Mouse (Mus musculus): ENCODE data around the gene Fgfr2.

Gene Fgfr2

DNA sequence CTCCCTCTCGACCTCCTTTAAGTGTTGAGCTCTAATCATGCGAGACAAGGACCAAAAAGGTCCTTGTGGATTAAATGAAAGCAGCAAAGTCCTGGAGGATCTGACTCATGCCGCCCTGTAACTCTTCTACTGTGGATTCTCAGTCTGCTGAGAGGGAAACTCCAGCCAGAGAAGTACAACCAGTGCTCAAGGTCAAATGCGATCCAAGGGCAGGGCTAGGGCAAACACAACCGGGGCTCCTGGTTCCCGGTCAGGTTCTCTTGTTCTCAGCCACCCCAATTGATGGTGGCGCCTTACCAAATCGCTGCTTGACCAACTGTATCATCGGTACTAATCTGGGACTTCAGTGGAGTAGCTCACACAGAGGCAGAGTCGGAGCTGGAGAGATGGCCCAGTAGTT lies 322.3 kb downstream of the Fgfr2 start:
- DNase-seq (ENCODE audit: low spot score), result no peak

DNA sequence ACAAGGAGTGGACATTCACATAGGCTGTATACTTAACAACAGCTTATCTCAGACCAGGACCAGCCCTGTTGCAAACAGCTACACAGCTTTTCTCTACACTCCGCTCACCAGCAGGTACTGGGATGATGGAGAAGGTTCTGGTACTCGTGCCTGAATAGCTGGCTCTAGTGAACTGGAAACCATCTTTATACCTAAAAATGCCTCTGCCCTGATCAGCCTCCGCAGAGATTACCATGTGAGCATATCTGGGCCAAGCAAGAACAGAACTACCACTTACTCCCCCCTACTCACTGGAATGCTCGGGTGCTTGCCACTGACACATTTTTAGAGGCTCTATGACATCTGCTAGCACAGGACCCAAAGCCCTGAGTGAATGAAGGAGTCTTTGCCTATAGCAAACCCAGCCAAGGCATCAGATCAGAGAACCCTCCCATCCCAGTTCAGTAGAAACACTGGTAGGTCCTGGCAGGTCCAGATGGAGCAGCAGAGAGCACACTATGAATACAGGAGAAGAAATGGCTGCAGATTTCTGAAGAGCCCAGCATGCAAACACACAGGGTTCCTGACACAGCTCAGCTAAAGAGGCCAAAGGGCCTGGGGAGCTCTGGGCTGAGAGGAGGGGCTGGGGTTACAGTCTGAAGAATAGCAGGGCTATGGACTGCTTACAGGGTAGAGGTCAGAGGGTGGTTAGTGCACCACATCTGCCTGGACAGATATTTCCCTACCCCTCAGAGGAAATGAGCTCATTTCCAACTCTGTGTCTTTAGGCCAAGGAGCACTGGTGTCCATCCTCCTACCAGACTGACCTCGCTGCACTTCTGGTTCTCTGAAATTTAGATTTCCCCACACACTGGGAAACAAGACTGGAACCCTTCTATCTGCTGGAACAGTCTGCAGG lies 323.8 kb downstream of the Fgfr2 start:
- DNase-seq (ENCODE audit: low spot score), result no peak

DNA sequence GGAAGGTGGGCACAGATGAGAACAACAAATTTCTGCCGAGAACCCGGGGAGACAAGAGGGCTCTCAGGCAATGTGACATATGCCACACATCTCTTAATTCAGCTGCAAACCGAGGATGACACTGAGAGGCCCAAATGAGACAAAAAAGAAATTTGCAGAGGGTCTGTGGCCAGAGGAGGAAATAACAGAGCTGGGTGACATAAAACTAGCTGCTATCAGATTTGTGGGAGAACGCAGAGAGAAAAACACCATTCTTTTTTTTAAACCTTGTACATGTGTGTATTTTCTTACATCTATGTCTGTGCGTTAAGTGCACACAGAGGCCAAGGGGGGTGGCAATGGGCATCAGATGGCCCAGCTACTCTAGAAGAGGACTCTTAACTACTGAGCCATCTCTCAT lies 328.0 kb downstream of the Fgfr2 start:
- no peak for DNase-seq (ENCODE audit: low spot score)

DNA sequence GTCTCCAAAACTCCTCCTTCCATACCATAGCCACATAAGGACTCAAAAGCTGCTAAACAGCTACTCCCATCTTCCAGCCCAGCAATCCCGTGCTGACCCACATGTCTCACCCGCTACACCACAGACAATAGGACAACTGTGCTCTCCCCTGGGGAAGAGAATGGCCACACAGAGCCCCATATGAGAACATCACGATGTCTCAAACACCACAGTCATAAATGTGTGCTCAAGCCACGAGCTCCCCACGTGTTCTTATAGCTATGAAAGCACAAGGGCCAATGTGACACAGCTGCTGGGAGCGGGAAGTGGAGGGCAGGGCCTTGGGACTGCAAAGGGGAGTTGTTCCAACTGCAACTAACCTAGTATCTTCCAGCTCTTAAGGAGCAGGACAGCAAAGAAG lies 329.7 kb downstream of the Fgfr2 start:
- no peak for DNase-seq (ENCODE audit: low spot score)

DNA sequence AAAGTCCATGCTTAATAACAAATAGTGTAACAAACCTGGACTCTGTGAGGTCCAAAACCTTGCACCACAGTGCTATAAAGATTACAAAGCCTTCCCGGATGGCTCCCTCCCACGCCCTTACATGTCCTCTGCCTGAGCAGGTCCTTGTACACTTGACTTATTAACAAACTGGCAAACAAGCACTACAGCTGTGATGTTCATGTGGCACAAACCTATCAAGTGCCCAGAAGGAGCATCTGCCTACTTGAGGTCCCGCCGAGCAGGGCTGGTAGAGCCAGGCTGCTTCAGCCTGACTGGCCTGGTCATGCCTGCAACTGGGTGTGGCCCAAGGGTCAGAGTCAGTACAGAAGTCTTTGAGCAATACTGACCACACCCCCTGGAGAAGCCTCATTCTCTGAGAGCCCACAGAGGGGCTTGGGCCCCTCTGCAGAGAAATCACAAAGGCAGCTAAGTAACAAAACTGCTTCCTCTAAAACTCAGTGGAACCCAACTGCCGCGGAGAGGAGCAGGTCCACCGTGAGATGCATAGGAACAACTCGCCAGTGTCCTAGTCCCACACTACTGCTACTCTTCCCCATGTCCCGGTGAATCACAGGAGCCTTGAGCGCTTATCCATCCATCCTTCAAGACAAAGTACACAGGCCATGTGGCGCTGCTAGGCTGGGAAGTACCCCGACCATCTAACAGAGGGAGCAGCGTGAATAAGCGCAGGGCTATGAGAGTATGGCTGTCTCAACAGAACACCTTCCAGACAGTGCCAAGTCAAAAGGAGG lies 332.5 kb downstream of the Fgfr2 start:
- DNase-seq (ENCODE audit: low spot score), result no peak

DNA sequence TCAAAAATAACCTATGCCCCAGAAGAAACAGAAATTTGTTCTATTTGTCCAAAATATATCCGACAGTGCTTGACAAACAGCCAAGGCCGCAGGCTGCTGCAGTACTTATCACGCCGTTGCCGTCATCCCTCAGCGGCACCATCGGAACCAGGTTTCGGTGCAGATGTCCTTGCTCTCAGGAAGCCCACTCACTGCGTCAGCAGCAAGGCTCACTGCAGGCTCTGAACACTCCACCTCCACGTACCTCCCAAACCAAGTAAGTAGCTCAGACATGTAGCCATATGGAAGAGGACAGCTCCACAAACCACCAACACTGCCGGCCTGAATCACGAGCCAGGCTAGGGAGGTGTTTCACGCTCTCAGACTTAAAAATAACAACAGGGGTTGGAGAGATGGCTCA lies 334.3 kb downstream of the Fgfr2 start:
- no peak for DNase-seq (ENCODE audit: low spot score)

DNA sequence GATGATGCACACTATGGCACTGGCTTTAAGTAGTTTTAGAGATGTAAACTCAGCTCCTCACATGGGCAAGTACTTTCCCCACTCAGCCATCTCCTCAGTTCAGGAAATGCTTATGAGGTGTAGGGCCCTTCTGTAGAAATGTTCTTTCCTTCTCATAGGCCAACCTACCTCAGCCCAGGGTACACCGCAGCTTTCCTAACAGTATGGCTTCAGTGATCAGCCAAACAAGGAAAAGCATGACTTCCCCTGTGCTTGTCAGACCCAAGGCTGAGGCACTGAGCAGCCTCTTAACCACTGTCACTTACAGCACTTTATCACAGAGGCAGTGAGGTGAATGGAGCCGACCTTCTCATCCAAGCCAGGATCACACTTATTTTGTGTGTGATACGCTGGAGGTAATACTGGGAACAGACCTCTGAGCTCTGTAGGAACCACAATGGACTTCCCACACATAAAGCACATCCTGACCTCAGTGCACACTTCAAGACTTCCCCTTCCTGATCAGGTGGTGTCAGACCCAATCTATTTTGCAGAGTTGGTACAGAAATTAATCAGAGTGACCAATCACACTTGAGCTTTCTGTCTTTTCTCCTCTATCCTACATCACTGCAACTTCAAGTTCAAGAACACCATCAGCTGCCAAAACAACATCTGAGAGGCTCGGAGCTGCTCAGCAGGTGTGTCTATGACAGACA lies 335.5 kb downstream of the Fgfr2 start:
- no peak for DNase-seq (ENCODE audit: low spot score)

DNA sequence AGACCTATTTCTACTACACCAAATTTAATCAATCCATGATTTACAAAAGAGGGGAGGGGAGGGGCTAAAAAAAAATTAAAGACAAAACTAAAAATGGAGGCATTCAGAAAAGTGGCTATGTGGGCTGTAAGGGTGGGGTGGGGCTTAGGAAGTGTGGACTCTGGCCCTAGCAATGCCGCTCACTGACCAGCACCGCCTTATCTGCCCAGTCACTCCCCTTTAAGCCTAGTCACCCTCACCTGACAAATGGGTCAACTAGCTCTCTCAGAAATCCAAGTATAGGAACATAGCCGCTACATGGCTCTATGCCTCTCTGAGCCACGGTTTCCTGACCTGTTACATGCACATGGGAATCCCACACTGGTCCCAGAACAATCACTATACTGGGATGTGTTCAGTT lies 336.1 kb downstream of the Fgfr2 start:
- no peak for DNase-seq (ENCODE audit: low spot score)

DNA sequence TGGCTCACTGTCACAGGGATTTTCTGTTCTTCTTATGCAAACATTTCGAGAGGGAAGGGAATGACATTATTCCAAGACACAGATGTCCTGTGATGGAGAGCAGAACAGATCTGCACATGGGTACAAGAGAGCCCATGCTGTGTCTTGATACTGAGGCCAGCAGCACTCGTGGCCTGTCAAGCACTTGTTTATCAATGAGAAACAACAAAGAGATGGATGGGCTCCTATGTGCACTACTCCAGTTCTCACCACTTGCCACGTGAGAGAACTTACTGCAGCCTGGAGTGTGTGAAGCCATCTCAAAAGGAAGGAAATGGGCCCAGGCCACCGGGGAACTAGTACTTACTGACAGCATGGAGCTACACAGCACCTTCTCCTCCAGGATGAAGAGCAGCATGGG lies 336.6 kb downstream of the Fgfr2 start:
- DNase-seq (ENCODE audit: low spot score), result no peak

DNA sequence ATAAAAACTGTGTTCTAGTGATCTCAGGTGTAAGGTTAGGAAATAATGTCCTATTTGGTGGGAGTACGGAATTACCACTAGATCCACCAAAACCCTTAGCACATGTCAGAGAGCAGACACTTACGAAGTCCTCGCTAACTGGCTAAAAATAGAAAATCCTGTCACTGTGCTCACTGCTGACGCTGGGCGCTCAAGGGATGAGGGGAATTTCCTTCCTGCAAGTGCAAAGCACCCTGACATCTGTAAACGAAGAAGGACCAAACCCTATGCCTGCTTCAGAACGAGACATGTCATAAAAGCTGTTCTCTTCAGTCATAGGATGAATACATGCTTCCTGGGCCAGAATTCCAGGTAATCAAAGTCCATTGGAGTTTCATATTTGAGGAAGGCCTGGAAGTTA lies 337.1 kb downstream of the Fgfr2 start:
- DNase-seq (ENCODE audit: low spot score), result no peak

DNA sequence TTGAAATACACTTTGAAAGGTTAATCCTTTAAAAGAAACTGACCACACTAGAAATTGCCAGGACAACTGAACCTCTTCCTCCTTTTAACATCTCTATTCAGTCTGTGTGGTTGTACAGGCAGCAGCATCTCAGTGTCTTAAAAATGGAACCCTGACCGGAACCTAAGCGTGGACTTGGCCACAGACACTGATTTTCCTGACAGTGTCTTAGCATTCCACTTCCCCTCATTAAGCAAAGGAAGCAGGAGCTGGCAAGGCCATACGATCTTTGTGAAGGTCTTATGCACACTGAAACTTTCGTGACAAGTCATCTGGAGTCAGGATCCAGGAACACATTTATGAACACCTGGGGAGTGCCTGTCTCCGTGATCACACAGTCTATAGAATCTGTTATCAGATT lies 339.0 kb downstream of the Fgfr2 start:
- no peak for DNase-seq (ENCODE audit: low spot score)

DNA sequence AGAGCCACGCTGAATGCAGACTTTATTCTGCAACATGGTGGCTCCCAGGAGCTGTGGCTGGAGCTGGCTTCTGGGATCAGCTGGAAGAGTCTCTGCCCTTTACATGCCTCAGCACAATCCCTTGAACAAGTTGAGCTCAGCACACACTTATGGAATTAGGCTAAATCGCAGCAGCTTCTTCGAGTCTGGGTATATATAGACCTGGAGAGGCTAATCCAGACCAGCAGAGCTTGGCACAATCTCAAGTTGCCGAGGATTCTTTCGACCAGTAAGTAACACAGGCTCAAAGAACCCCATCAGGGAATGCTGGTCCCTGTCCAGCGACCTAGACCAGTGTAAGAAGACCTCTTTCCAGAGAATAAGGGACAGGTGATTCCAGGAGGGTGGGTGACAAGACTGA lies 341.3 kb downstream of the Fgfr2 start:
- DNase-seq (ENCODE audit: low spot score), result no peak

DNA sequence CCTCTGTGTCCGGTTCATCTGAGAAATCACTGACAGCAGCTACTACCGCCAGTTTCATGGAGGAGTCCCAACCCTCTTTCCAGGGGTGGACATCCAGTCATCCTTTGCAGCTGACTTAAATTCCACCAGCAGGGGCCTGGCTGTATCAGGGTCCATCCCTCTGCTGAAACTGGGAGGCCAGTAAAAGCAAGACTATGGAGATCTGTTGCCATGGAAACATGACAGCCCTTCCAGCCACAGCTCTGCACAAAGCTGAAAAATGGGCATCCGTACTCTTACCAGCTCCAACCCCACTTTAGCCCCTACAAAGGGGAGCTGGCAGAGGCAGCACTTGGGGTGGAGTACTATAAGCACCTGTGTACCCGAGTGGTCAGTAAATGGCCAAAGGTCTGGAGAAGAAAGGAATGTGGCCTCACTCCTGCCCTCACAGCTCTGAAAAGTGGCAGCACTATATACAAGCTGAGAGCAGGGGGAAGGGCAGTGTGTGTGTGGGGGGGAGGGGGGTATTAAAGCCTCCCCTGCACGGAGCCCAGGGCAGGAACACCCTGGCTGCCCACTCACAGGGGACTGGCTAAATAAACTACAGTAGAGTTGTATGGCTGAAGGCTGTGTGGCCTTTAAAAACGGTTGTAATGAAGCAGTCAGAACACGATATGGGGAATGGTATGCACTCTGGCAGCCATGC lies 341.9 kb downstream of the Fgfr2 start:
- DNase-seq (ENCODE audit: low spot score), result no peak

DNA sequence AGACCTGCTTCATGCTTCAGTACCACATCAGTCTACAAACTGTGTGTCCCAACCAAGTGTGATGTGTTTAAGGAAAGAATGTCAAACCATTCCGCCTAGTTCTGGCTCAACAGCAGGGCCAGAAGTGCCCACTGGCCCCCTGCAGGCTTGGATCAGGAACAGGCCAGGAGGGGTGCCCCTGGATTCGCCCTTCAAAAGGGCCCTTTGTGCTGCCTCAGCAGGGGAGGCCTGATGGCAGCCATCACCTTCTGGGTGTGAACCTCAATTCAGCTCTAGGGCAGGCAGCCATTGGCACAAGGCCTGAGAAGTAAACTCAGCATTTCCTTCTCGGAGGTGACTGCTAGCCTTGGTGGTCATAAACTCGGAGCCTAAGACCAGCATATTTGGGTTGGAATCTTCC lies 342.5 kb downstream of the Fgfr2 start:
- no peak for DNase-seq (ENCODE audit: low spot score)

DNA sequence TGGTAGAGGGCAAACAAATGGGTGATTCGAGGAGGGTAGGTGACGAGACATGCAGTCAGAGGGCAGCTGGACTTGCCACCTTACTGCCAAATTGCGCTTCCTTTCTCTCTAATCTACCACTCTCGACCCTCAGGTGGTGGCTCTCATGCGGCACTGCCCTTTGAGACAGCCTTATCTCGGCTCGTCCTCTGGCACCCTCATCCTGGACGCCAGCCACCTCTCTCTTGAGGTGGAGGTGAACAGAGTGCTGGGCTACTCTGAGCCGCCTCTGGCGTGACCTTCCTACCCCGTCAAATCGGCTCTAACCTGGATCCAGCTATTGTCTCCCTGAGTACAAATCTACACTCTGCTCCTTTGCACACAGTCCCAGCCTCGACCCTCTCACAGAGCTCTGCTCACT lies 344.5 kb downstream of the Fgfr2 start:
- DNase-seq (ENCODE audit: low spot score), result no peak

DNA sequence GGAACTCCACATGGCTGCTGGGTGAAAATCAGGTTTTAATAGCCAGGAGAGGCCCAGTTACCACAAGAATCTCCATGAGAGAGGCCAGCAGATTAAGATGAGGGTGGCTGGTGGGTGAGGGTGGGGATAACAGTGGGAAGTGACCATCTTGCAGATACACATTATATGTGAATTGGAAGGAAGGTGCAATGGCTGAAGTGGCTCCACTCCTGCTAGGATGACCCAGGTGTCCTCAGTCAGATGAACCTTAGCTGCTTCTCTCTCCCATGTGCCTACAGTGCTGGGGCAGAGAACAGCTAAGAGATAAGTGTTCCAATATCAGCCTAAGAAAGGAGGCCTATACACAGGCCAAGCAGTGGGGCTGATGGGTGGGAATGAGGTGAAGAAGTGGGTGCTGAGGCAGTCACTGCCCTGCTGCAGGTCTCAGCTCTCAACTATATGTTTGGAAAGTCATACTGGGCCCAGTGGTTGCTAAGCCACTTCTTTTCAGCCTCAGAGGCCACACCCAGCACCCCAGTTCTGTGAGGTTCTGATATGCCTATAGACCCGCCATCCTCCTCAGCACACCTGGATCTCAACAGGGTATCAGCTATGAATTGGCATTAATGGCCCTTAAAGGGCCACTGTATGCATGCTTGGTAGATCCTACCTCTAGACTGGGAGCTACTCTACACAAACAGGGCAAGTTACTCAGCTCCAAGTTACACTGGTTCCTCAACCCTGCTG lies 345.3 kb downstream of the Fgfr2 start:
- no peak for DNase-seq (ENCODE audit: low spot score)

DNA sequence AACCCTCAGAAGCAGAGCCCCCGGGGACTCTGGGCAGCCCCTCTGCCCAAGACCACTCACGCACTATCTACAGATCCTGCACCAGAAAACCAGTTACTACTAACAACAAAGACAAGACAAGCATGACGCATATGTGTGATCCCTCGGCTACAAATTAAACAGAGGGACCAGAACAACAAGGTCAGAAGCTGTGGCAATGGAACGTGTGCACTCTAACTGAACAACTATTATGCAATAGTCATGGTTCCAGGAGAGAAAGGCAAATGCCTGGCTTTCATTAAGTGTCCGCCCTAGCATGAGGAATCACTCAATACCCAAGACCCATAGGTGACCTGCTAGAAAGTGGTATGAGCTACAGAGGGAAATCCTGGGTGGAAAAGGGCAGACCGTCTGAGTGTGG lies 346.0 kb downstream of the Fgfr2 start:
- no peak for DNase-seq (ENCODE audit: low spot score)

DNA sequence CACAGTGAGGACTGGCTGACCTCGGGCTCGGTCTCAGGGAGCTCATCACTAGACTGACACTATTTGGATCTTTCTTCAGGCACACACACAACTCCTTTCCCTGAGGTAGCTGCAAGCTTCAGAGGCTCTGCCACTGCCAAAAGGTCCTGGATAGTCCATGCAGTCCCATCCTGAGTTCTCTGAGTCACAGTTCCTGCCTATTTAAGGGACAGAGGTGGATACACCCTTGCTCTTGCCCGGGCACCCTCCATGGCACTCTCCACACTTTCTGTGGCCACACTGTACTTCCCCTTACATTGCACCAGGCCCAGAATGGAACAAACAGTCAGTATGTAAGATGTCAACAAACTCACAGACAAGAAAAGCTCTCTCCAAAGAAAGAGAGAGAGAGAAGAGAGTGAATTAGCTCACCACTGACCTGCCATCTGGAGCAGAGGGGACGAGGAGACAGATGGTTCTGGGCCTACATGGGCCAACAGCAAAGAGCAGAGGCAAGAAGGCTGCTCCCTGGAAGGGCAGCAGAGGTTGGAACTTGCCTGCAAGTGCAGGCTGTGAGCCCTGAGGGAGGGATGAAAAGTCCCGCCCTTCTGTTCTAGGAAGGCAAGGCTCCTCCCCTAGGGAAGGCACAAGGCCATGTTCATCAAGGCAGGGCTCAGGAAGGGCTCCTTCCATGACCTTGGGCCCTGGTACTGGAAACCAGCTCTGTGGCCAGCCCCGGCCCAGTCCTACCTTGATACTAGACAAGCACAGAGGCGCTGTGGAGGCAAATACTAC lies 346.6 kb downstream of the Fgfr2 start:
- DNase-seq (ENCODE audit: low spot score), result no peak

DNA sequence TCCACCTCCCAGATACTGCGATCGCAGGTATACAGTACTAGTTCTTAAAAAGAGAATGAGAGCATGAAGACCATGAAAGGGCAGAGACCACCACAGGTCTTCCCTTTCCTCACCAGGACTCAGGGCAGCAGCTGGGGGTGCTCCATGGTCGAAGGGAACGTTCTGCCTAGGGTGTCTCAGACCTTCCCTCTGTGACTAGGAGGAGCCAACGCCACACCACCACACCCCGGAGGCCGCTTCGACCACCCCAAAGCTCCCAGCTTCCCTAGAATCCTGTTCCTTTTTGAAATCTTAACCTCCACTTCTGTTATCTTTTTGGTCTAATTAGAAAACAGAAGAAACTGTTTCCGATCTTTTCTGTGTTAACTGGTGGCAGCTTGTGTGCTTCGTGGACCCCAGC lies 347.2 kb downstream of the Fgfr2 start:
- DNase-seq (ENCODE audit: low spot score), result no peak

DNA sequence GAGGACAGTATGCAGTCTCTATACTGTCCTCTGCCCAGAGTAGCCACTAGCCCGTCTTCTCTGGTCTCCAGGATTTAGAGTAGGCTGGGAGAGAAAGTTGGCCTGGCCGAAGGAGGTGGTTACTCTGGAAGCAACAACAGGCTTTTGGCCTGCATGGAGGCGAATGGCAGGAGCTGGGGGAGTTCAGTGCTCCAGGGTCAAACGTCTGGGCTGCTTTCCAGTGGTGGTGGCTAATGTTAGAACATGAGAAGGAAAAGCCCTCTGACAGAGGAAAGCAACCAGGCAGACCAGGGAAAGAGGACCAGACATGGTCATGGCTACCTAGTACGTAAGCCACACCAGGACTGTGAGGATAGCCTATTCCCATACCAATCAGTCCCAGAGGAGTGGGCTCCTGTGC lies 347.8 kb downstream of the Fgfr2 start:
- DNase-seq (ENCODE audit: low spot score), result peak; percentile 76

Data from ovary, postnatal 14 days (tissue).